Mouse (Mus musculus) left cerebral cortex, adult 2 months (tissue): ENCODE data around the gene Cst8. TPM values are rescaled to one million over a fixed set of nuclear protein-coding genes. Genes with fewer than 3 reads are reported as not detected.
"Not testable (repeated sequence)": the region's sequence is repeated elsewhere in the genome, so short reads cannot be mapped to it uniquely, and the experiment has no call there.

Experiments
- DNase-seq, 2 experiments: peaks; one replicate each; pipeline ENCODE4 v3.0.0; 2021 to 2022; ENCODE audit warnings: low spot score in 2 of 2, mixed read lengths in 1 of 2; ENCODE audit errors: extremely low spot score in 1 of 2
- H3K27ac ChIP-seq: fragments of 200-600 bp; 2 replicates; pipeline ENCODE4 v1.8.1; 2022
- H3K4me3 ChIP-seq: fragments of 200-600 bp; 2 replicates; pipeline ENCODE4 v1.8.1; 2022
- CTCF ChIP-seq: fragments of 200-600 bp; IDR thresholded peaks from 2 replicates; pipeline ENCODE4 v1.8.1; 2022; ENCODE audit warnings: antibody characterized with exemption, mild to moderate bottlenecking, moderate library complexity
- intact Hi-C: fragments of 180-260 bp; cut with DNase I; formaldehyde crosslinking; loops from one replicate; pipeline ENCODE4 v1.15.1; 2025
- long read RNA-seq, 2 experiments: library from polyadenylated mRNA; stranded (forward); transcript quantifications; one replicate each; pipeline ENCODE4 v2.0.0; 2021; ENCODE audit warnings: borderline mapping rate in 2 of 2
- total RNA-seq, 2 experiments: library from RNA; stranded (reverse); gene quantifications; 2 replicates each; pipeline ENCODE4 v1.2.3; 2021

Cst8 gene
- not detected for total RNA-seq
- long read RNA-seq, experiment 1, result 0 reads
- long read RNA-seq, experiment 2, result 0 reads

DNA sequence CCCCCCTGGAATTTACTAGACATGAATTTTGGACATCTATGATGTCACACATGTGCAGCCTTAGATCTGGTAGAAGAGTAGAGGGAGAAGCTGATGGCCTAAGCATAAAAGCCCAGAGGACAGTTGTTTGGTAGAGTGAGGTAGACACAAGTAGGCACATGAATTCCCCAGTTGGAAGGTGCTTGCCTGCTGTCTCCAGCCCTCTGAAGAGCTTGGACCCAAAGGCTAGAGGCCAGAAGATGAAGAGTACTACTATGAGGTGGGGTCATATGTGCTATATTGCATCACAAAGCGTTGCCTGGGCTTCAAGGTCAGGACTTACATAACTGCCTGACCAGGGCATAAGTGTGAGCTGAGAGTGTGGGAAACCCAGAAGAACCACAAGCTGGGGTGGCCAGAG lies at the start of gene Cst8:
Gene Cst8 (plus strand): TSS at position 301 of the 400 bp plus-strand sequence.
- H3K27ac ChIP-seq, result no peak within 1 kb of the TSS
- H3K4me3 ChIP-seq, result no peak within 1 kb of the TSS
- intact Hi-C loops, result no loop called here
- no peak for TF ChIP-seq CTCF
- no peak for DNase-seq

DNA sequence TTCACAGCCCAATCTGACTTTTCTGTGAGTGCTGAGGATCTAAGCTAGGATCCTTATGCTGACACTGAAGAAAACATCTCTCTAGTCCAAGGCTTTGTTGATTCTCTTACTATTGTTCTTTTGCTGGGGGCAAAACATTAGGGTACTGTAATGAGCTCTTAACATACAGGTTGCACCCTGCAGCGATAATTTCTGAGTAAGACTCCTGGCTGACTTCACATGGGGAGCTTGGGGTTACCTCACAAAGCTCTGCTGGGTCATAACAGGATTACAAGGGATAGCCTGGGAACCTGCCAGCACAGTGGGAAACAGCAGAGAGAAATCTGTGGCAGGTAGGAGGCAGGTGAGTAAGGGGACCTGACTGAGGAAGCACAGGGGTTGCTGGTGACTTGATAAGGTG lies 48.5 kb upstream of the Cst8 start, which contains the start of gene Cstl1:
Gene Cstl1 (plus strand): TSS at position 301 of the 400 bp plus-strand sequence.
- intact Hi-C loops, result loop anchor here (5.0 kb wide), 1 partner anchor 102 kb away; no protein-coding TSS in a partner anchor
- Histone ChIP-seq H3K4me3 (no peak within 1 kb of the TSS), H3K27ac (no peak within 1 kb of the TSS)
- no peak for DNase-seq
- no peak for TF ChIP-seq CTCF

DNA sequence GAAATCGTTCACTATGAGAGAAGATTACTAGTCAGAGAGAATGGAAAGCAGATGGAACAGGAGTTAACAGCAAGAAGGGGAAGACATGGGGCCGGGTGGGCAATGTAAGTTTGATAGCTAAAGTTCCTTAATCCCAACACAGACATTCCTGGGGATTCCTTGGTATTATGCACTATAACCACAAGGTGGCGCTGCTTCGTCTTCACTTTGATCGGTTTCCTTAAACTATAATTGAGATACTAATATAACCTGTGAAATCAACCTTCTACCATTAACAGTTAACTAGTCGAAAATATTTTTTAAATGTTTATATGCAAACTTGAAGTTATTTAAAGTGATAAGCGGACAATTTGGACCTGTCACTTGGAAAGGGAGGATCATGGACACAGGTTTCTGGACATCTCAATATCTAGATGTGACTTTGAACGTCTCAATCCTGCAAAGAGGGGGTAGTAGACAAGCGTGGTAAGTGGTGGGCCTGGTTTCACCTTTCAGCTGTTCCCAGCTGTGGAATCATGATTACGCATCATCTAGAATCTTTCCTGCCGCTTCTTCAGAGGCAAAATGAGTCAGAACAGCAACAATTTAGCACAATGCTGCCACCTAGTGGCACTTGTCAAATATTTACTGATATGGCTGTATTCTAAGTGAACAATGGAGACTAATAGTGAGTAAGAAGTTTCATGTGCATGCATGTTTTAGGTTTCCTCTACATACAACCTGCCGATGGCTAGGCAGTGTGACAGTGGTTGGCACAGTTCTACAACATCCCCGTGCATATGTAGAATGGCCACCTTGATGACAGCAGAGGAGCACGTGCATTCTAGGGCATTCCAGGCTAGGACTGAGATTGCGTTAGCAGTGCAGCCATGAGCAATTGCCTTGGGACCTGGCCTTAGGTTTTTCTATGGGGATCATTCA lies 46.4 kb upstream of the Cst8 start:
- Histone ChIP-seq H3K27ac (peak overlapping the region; percentile 56; the same call in 1 of the 2 replicates), H3K4me3 (peak overlapping the region; percentile 58)
- peak; percentile 62 for TF ChIP-seq CTCF
- DNase-seq, result peak; percentile 72 to 76
- intact Hi-C loops, result loop anchor here (1.0 to 5.0 kb wide), 2 partner anchors 100 to 150 kb away; no protein-coding TSS in a partner anchor

DNA sequence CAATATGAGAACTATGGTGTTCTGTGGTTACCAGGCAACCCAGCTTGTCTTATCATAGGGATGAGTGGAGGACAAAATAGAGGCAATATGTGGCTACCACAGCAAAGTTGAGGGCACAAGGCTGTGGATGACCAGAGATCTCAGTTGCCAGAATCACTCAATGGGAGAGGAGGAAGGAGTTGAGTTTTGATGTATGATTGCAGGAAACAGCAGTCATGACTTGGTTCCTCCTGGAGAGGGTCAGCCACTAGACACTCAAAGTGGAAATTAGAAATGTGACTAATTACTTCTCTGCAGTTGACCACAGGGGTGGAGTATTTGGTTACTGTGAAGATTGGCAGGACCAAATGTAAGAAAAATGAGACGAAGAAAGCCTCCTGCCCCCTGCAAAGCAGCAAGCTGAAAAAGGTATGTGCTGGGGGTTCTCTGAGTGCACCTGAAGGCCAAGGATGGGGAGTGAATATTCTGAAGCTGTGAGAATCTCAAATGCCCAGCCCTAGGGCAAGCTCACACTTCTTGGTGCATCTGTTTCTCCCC lies 44.2 kb upstream of the Cst8 start:
- Histone ChIP-seq H3K4me3 (no peak overlapping the region), H3K27ac (no peak overlapping the region)
- intact Hi-C loops, result loop anchor here (5.0 kb wide), 1 partner anchor 98 kb away; no protein-coding TSS in a partner anchor
- TF ChIP-seq CTCF, result no peak
- no peak for DNase-seq

DNA sequence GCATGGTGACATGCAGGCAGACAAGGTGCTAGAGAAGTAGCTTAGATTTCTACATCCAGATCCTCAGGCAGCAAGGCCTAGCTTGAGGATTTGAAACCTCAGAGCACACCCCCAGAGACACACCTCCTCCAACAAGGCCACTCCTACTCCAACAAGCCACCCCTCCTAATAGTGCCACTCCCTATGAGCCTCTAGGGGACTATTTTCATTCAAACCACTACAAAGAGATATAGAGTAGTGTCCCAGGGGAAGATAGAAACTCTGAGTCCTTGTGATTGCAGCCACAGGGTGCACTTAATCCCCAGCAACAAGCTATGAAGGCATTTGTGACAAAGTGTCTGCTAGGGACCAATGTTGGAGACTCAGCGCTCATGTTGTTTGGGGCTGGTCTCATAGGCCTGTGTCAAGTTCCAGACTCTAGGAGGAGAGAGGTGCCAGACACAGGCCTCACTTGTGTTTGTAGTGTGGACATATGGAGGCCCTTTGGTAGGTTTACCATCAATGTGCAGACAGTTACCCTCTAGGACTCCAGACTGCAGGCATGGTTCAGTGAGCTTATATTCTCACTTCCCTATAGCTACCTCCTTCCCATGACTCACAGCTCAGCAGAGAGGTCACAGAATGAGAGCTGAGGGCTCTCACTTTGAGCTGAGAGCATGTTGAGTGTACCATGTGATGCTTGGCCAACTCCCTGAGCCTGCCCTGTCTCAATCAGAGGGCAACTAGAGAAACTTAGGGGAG lies 34.8 kb upstream of the Cst8 start:
- no peak for DNase-seq
- intact Hi-C loops, result no loop called here
- no peak overlapping the region for H3K4me3 ChIP-seq
- no peak for TF ChIP-seq CTCF
- no peak overlapping the region for H3K27ac ChIP-seq

DNA sequence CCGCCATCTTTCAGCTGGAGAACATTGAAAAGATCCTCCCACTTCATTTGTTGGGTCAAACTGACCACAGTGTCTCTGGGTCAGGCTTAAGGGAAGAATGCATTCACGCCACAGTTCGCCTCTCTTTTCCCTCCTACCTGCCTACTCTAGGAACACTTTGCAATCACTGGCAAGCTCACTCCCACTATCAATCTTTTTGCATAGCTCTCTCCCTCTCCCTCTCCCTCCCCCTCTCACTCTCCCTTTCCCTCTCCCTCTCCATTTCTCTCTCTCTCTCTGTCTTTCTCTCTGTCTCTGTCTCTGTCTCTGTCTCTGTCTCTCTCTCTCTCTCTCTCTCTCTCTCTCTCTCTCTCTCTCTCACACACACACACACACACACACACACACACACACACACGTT lies 27.2 kb upstream of the Cst8 start, which contains the start of gene Cst11:
Gene Cst11 (minus strand): TSS at position 101 of the 400 bp plus-strand sequence.
- intact Hi-C loops, H3K4me3 ChIP-seq, H3K27ac ChIP-seq, DNase-seq: not testable (repeated sequence)

DNA sequence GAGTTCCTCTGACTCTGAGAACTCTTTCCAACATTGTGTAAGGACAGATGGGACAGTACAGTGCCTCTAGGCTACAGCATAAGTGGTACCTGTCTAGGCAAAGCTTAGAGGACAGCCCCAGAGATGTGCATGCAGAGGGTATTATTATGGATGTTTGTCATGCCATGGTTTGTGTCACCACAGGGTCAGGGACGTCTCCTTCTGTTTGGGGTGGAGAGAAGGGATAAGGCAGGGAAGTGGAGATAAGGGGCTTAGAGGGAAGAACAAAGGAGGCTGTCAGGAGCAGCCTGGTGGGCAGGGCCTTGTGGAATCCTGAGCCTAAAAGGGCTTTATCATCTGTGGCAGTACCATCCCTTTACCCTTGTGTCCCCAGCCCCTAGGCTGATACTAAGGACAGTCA lies 16.9 kb upstream of the Cst8 start, which contains the start of gene 8030411F24Rik:
Gene 8030411F24Rik (plus strand): TSS at position 301 of the 400 bp plus-strand sequence.
- no peak for TF ChIP-seq CTCF
- Histone ChIP-seq H3K27ac (no peak within 1 kb of the TSS), H3K4me3 (no peak within 1 kb of the TSS)
- DNase-seq, result no peak
- intact Hi-C loops, result no loop called here

DNA sequence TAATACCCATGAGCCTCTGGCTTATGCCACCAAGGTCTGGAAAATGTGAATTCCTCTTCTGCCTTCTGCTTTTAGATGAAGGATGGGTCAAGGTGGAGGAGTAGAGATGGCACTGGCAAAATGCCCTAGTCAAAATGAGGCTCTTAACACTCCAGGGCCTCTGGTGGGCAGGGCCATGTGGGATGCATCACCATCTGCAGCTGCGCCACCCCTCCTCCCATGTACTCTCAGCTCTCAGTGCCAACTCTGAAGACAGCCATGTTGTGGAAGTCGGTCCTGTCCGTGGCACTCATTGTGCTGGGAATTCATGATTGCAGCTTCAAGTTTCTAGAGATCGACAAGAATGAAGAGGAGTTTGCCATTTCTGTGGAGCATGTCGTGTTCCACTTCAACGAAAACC lies 9.4 kb upstream of the Cst8 start, which contains the start of gene Cst12:
Gene Cst12 (plus strand): TSS at position 220 of the 400 bp plus-strand sequence.
- TF ChIP-seq CTCF, result no peak
- no peak for DNase-seq
- H3K4me3 ChIP-seq, result no peak within 1 kb of the TSS
- intact Hi-C loops, result no loop called here
- H3K27ac ChIP-seq, result no peak within 1 kb of the TSS

DNA sequence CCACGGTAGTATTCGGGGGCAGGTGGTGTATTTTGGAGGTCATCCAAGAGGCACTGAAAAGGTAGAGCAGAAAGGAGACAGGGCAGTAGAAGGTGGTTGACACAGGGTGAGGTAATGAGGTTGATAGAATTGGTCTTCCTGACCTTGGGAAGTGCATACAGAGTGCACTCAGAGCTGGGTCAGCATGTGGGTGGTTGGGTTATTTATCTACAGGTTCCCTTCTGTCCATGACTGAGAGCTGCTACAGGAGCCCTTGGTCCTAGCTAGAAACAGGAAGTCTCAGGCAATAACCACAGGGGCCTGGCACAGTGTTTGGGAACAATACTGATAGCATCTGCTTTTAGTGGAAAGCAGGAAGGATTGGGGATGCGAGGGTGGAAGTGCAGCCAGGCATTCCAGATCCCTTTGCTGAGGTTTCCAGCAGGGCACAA lies 2.9 kb downstream of the Cst8 start:
- TF ChIP-seq CTCF, result no peak
- H3K27ac ChIP-seq, result no peak overlapping the region
- intact Hi-C loops, result no loop called here
- no peak overlapping the region for H3K4me3 ChIP-seq
- DNase-seq, result no peak

DNA sequence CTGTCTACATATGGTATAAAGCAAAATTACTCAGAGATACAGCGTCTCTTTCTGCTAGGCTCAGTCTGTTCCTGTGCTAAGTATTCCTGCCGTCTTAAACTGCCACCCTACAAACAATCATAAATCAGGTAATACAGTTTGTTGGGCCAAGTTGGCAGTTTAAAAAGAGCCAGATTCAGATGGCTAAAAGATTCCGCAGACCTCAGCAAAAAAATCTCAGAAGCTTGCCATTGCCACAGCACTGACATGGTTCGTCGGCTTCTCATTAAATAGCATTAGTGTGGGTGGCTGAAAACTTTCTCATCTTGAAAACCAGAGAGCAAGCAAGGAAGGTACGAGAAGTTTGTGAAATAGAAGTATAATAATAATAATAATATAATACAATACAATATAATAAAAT lies 8.1 kb downstream of the Cst8 start:
- DNase-seq, result no peak
- H3K27ac ChIP-seq, result no peak overlapping the region
- no peak for TF ChIP-seq CTCF
- intact Hi-C loops, result no loop called here
- H3K4me3 ChIP-seq, result no peak overlapping the region

DNA sequence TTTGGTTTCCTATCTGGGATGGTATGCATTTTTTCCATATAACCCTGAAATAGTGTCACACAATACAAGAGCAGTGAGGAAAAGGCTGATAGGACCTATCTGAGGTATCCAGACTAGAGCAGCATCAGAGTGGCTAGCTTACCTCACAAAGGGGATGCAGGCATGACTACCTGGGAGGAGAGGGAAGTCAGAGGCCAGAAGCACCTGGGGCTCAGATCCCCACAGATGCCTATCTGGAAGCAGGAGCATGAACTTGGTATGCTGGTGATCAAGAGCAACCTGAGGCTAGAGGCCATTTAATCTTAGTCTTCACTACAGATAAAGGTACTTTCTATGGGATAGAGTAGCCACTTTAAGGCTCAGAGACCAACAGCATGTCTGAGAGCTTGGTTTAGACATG lies 21.3 kb downstream of the Cst8 start, which contains the start of gene Cst13:
Gene Cst13 (plus strand): TSS at position 173 of the 400 bp plus-strand sequence.
- no peak for TF ChIP-seq CTCF
- Histone ChIP-seq H3K4me3 (no peak within 1 kb of the TSS), H3K27ac (no peak within 1 kb of the TSS)
- intact Hi-C loops, result no loop called here
- DNase-seq, result no peak
